Mouse (Mus musculus) megakaryocyte progenitor cell, adult 5-6 weeks (primary cell): ENCODE measurements around the gene Usp15. TPM values are rescaled to one million over a fixed set of nuclear protein-coding genes. Genes with fewer than 3 reads are reported as not detected.

Source experiments
- total RNA-seq, 2 experiments: library from RNA; stranded (forward) in 1 of 2; stranded (reverse) in 1 of 2; fragments of 157-497, 149-512 nt in 1 of 2; fragments of 200-1000 nt in 1 of 2; gene quantifications; 2 replicates each; pipeline versions ENCODE4 v1.2.3 to v1.2.4; 2015 to 2017

The Usp15 gene
- total RNA-seq, 2 experiments from 2014 or later: 132 to 170 TPM

Other genes starting within 250 kb of the Usp15 start
- gene Mon2, start 120.5 kb downstream of the Usp15 start, total RNA-seq (2015): 25.6 and 45.4 TPM in 2 replicates
- 35.9 and 48.0 TPM in 2 replicates for gene Mon2, start 120.5 kb downstream of the Usp15 start, total RNA-seq (2017)
- gene Fam19a2, start 67.0 kb upstream of the Usp15 start, total RNA-seq (2015): not detected in 2 replicates
- gene Fam19a2, start 67.0 kb upstream of the Usp15 start, total RNA-seq (2017): not detected in 2 replicates